Mouse (Mus musculus) liver, embryonic 14.5 days (tissue): ENCODE measurements around the gene Gm37240. TPM values are rescaled to one million over a fixed set of nuclear protein-coding genes. Genes with fewer than 3 reads are reported as not detected.

Experiments used
- ATAC-seq: fragments of 200-750 bp; cut with Nextera tagmentation; 2 replicates; pipeline ENCODE4 v1.8.0; 2017; ENCODE audit warnings: moderate number of reproducible peaks, mild to moderate bottlenecking, moderate library complexity; ENCODE audit not compliant: insufficient read depth
- DNase-seq, 3 experiments: peaks; one replicate each; pipeline ENCODE4 v3.0.0-alpha.2; 2012 to 2013; ENCODE audit warnings: low read depth in 3 of 3, low spot score in 3 of 3
- H3K27ac ChIP-seq: fragments of 300-500 bp; sonication (generic); 2 replicates; pipeline ENCODE4 v1.5.1; 2014; ENCODE audit warnings: moderate library complexity, mild to moderate bottlenecking, control low read depth, inconsistent platforms
- H3K27me3 ChIP-seq: fragments of 300-500 bp; sonication (generic); 2 replicates; pipeline ENCODE4 v1.6.1; 2014; ENCODE audit warnings: mild to moderate bottlenecking, low read length, moderate library complexity; ENCODE audit not compliant: control insufficient read depth, insufficient read depth
- H3K36me3 ChIP-seq: fragments of 300-500 bp; sonication (generic); replicated peaks from 2 replicates; pipeline ENCODE4 v1.6.1; 2014; ENCODE audit warnings: low read depth; ENCODE audit not compliant: control insufficient read depth, insufficient read depth
- H3K4me1 ChIP-seq, 2 experiments: fragments of 200-500 bp in 1 of 2; fragments of 300-500 bp in 1 of 2; sonication (generic) in 1 of 2; replicated peaks; 2 replicates each; pipeline ENCODE4 v1.6.1; 2012 to 2014; ENCODE audit warnings: antibody characterized with exemption in 1 of 2, inconsistent platforms in 1 of 2, low read length in 1 of 2; ENCODE audit not compliant: control insufficient read depth in 2 of 2, insufficient read depth in 2 of 2
- H3K4me2 ChIP-seq: fragments of 300-500 bp; sonication (generic); 2 replicates; pipeline ENCODE4 v1.6.1; 2014; ENCODE audit warnings: low read depth, mild to moderate bottlenecking, control low read depth, moderate library complexity
- H3K4me3 ChIP-seq, 2 experiments: fragments of 200-500 bp in 1 of 2; fragments of 300-500 bp in 1 of 2; sonication (generic) in 1 of 2; 2 replicates each; pipeline ENCODE4 v1.5.1; 2012 to 2014; ENCODE audit warnings: low read depth in 2 of 2, low read length in 2 of 2, mild to moderate bottlenecking in 2 of 2, control low read depth in 1 of 2, inconsistent platforms in 1 of 2, moderate library complexity in 1 of 2; ENCODE audit not compliant: insufficient read depth in 1 of 2
- H3K9ac ChIP-seq: fragments of 300-500 bp; sonication (generic); replicated peaks from 2 replicates; pipeline ENCODE4 v1.6.1; 2014; ENCODE audit warnings: mild to moderate bottlenecking, control low read depth, moderate library complexity
- H3K9me3 ChIP-seq: fragments of 300-500 bp; sonication (generic); 2 replicates; pipeline ENCODE4 v1.6.1; 2016; ENCODE audit warnings: low read length, mixed read lengths; ENCODE audit not compliant: control insufficient read depth
- CTCF ChIP-seq: IDR thresholded peaks from 2 replicates; pipeline ENCODE4 v1.5.1; 2016; ENCODE audit warnings: antibody characterized with exemption, low read depth, control low read depth
- EP300 ChIP-seq: IDR thresholded peaks from 2 replicates; pipeline ENCODE4 v1.6.1; 2016; ENCODE audit warnings: antibody characterized with exemption, low read depth
- WGBS: fragments of 180-500 bp; shearing (Covaris S2); extraction: QIAGEN DNeasy Blood & Tissue Kit; methylation state at CpG from one replicate; pipeline ENCODE4 v1.1.7; 2014; ENCODE audit not compliant: insufficient replicate concordance; 5-methylcytosine and 5-hydroxymethylcytosine counted together
- polyA plus RNA-seq, 2 experiments: library from polyadenylated mRNA; depleted of rRNA in 1 of 2; stranded (reverse) in 1 of 2; unstranded in 1 of 2; fragments of >200 nt; fragmentation: Nextera tagmentation in 1 of 2; extraction: Ambion mirVana in 1 of 2; gene quantifications; 2 replicates each; pipeline versions ENCODE4 v1.2.1 to v1.2.3; 2012 to 2014

Gene Gm37240
- polyA plus RNA-seq, 2 experiments, result 0.03 to 0.30 TPM

- Histone ChIP-seq H3K36me3 (no peaks in the 10 kb centered on the region), H3K9ac (peak within 1 kb of the TSS; percentile 67), H3K27ac (peak within 1 kb of the TSS; percentile 3; the same call in 1 of the 2 replicates), H3K4me2 (peak within 1 kb of the TSS; percentile 78), H3K4me3 (peak within 1 kb of the TSS; percentile 81 to 82), H3K9me3 (no peaks in the 10 kb centered on the region), H3K4me1 (peaks cover 11 to 14% of the 10 kb centered on the region in 2 experiments), H3K27me3 (no peaks in the 10 kb centered on the region)
- DNase-seq (peak; percentile 71 to 86 (median 76)), ATAC-seq (peak; percentile 99)
- TF ChIP-seq CTCF (no peak), EP300 (no peak)
- WGBS, result 0% methylated on average over 65 of the region's 70 CpGs
These were observed 1305.0 kb downstream of the Gm37240 start, which contains the start of gene Arfip1 for GRCm38 (mm10) chr3:84582023-84582912. Gene Arfip1 (minus strand): TSS chr3:84582625.

- ATAC-seq (no peak), DNase-seq (no peak)
- peak overlapping the region; percentile 3; the same call in 1 of the 2 replicates for H3K27ac ChIP-seq
- TF ChIP-seq EP300, result no peak
- no peak for TF ChIP-seq CTCF
- peaks cover 11 to 14% of the 10 kb centered on the region in 2 experiments for H3K4me1 ChIP-seq
- peak overlapping the region; percentile 78 for H3K4me2 ChIP-seq
- H3K27me3 ChIP-seq, result no peaks in the 10 kb centered on the region
- 0% methylated on average over 4 of the region's 4 CpGs for WGBS
- H3K4me3 ChIP-seq, result peak overlapping the region; percentile 81 to 82
- H3K36me3 ChIP-seq, result no peaks in the 10 kb centered on the region
- H3K9ac ChIP-seq, result peak overlapping the region; percentile 67
- no peaks in the 10 kb centered on the region for H3K9me3 ChIP-seq
These were observed 1305.7 kb downstream of the Gm37240 start for GRCm38 (mm10) chr3:84581696-84582022.

- peak overlapping the region in 1 of 2 experiments; percentile 81; a peak in 1 of 4 replicates for H3K4me3 ChIP-seq
- H3K9ac ChIP-seq, result no peak overlapping the region
- TF ChIP-seq CTCF (no peak), EP300 (no peak)
- ATAC-seq, result no peak
- no peak overlapping the region for H3K27ac ChIP-seq
- WGBS, result 15% methylated on average over 4 of the region's 4 CpGs
- H3K36me3 ChIP-seq, result no peaks in the 10 kb centered on the region
- no peak for DNase-seq
- H3K4me1 ChIP-seq, result peaks cover 11 to 14% of the 10 kb centered on the region in 2 experiments
- peak overlapping the region; percentile 78 for H3K4me2 ChIP-seq
- no peaks in the 10 kb centered on the region for H3K9me3 ChIP-seq
- H3K27me3 ChIP-seq, result no peaks in the 10 kb centered on the region
These were observed 1306.6 kb downstream of the Gm37240 start for GRCm38 (mm10) chr3:84580716-84581115.

GRCm38 (mm10) chr3:84570501-84570900 lies 1316.8 kb downstream of the Gm37240 start:
- TF ChIP-seq CTCF (no peak), EP300 (no peak)
- 53% methylated on average over 3 of the region's 3 CpGs for WGBS

GRCm38 (mm10) chr3:84569587-84569986 lies 1317.7 kb downstream of the Gm37240 start:
- no peak overlapping the region for H3K4me2 ChIP-seq
- DNase-seq (no peak), ATAC-seq (no peak)
- no peak overlapping the region for H3K4me3 ChIP-seq
- H3K27me3 ChIP-seq, result no peaks in the 10 kb centered on the region
- WGBS, result 65% methylated on average over 6 of the region's 6 CpGs
- TF ChIP-seq CTCF (no peak), EP300 (no peak)
- H3K27ac ChIP-seq, result no peak overlapping the region
- H3K9ac ChIP-seq, result no peak overlapping the region
- H3K9me3 ChIP-seq, result no peaks in the 10 kb centered on the region
- peaks cover 0 to 3% of the 10 kb centered on the region in 2 experiments; a peak in 2 of 4 replicates for H3K4me1 ChIP-seq
- no peaks in the 10 kb centered on the region for H3K36me3 ChIP-seq

More at GRCm38 (mm10) chr3:84570501-84570900, 1316.8 kb downstream of the Gm37240 start:
- DNase-seq, result no peak
- no peak for ATAC-seq
- H3K4me1 ChIP-seq, result peaks cover 0 to 3% of the 10 kb centered on the region in 2 experiments; a peak in 2 of 4 replicates
- H3K9ac ChIP-seq, result no peak overlapping the region
- no peaks in the 10 kb centered on the region for H3K27me3 ChIP-seq
- 0 out of 2 replicates have a peak overlapping the region, but pooled peaks have one; percentile 6 for H3K4me2 ChIP-seq
- no peak overlapping the region for H3K4me3 ChIP-seq
- no peak overlapping the region for H3K27ac ChIP-seq
- no peaks in the 10 kb centered on the region for H3K9me3 ChIP-seq
- H3K36me3 ChIP-seq, result no peaks in the 10 kb centered on the region
